Mouse (Mus musculus) heart, adult 2 months (tissue): Measurements from ENCODE around the gene Slc7a1.

ENCODE experiments used
- CTCF ChIP-seq: fragments of 200-600 bp; IDR thresholded peaks from 2 replicates; pipeline ENCODE4 v1.8.1; 2022; ENCODE audit warnings: antibody characterized with exemption, mild to moderate bottlenecking, moderate library complexity
- EP300 ChIP-seq: fragments of 200-500 bp; IDR thresholded peaks from 2 replicates; pipeline ENCODE4 v1.6.1; 2011; ENCODE audit warnings: low read depth, low read length, control low read depth; ENCODE audit not compliant: insufficient read depth
- POLR2A ChIP-seq: fragments of 200-500 bp; IDR thresholded peaks from 2 replicates; pipeline ENCODE4 v1.6.1; 2011; ENCODE audit warnings: mild to moderate bottlenecking, low read depth, low read length, control low read depth; ENCODE audit not compliant: insufficient read depth

GRCm38 (mm10) chr5:148302968-148303367, 96.7 kb downstream of the Slc7a1 start:
- TF ChIP-seq POLR2A: no peak
- no peak for TF ChIP-seq EP300
- TF ChIP-seq CTCF: no peak
